Mouse (Mus musculus): ENCODE data around the gene Tmed2.
A peak's percentile ranks its signal among the peaks of the same experiment; 100 is the strongest.
"Not testable (repeated sequence)": the region's sequence is repeated elsewhere in the genome, so short reads cannot be mapped to it uniquely, and the experiment has no call there.

Tmed2 gene

GRCm38 (mm10) chr5:124575467-124575866, 35.0 kb downstream of the Tmed2 start:
- no peak for DNase-seq (ENCODE audit: low read depth, low spot score)

- peak; percentile 89 for DNase-seq (ENCODE audit: low read depth, low spot score)
Measured at GRCm38 (mm10) chr5:124578633-124579317, 38.3 kb downstream of the Tmed2 start, which contains the start of the genes Eif2b1 and Gtf2h3. TSS of gene Eif2b1 (minus strand) at chr5:124579131. TSS of gene Gtf2h3 (plus strand) at chr5:124579140.

GRCm38 (mm10) chr5:124582515-124582914, 42.0 kb downstream of the Tmed2 start:
- DNase-seq (ENCODE audit: low read depth, low spot score), result peak; percentile 19

GRCm38 (mm10) chr5:124592768-124593167, 52.3 kb downstream of the Tmed2 start:
- DNase-seq (ENCODE audit: low read depth, low spot score), result no peak

- peak; percentile 97 for DNase-seq (ENCODE audit: low read depth, low spot score)
Measured at GRCm38 (mm10) chr5:124598224-124599174, 58.0 kb downstream of the Tmed2 start.

GRCm38 (mm10) chr5:124599726-124600125, 59.2 kb downstream of the Tmed2 start:
- DNase-seq (ENCODE audit: low read depth, low spot score), result not testable (repeated sequence)

Measured in skeletal muscle tissue, adult 2 months (tissue).